Mouse (Mus musculus) heart, embryonic 12.5 days (tissue): ENCODE measurements around the gene Sgpp1. TPM values are rescaled to one million over a fixed set of nuclear protein-coding genes. Genes with fewer than 3 reads are reported as not detected.
A peak's percentile ranks its signal among the peaks of the same experiment; 100 is the strongest.

ENCODE experiments used
- ATAC-seq: fragments of 200-750 bp; cut with Nextera tagmentation; 2 replicates; pipeline ENCODE4 v1.8.0; 2017; ENCODE audit warnings: moderate TSS enrichment, moderate library complexity; ENCODE audit not compliant: insufficient number of reproducible peaks, low FRiP score
- H3K27ac ChIP-seq: fragments of 300-500 bp; sonication (generic); 2 replicates; pipeline ENCODE4 v1.5.1; 2016; ENCODE audit warnings: mild to moderate bottlenecking, moderate library complexity; ENCODE audit not compliant: poor library complexity, severe bottlenecking
- H3K27me3 ChIP-seq: fragments of 300-500 bp; sonication (generic); replicated peaks from 2 replicates; pipeline ENCODE4 v1.6.1; 2016; ENCODE audit warnings: mild to moderate bottlenecking, moderate library complexity
- H3K36me3 ChIP-seq: fragments of 300-500 bp; sonication (generic); 2 replicates; pipeline ENCODE4 v1.6.1; 2016; ENCODE audit warnings: mild to moderate bottlenecking, moderate library complexity
- H3K4me1 ChIP-seq: fragments of 300-500 bp; sonication (generic); replicated peaks from 2 replicates; pipeline ENCODE4 v1.6.1; 2016; ENCODE audit warnings: mild to moderate bottlenecking
- H3K4me2 ChIP-seq: fragments of 300-500 bp; sonication (generic); 2 replicates; pipeline ENCODE4 v1.6.1; 2016; ENCODE audit warnings: mild to moderate bottlenecking, moderate library complexity
- H3K4me3 ChIP-seq: fragments of 300-500 bp; sonication (generic); 2 replicates; pipeline ENCODE4 v1.5.1; 2016; ENCODE audit warnings: mild to moderate bottlenecking
- H3K9ac ChIP-seq: fragments of 300-500 bp; sonication (generic); 2 replicates; pipeline ENCODE4 v1.6.1; 2016; ENCODE audit warnings: mild to moderate bottlenecking, moderate library complexity
- H3K9me3 ChIP-seq: fragments of 300-500 bp; sonication (generic); replicated peaks from 2 replicates; pipeline ENCODE4 v1.6.1; 2016; ENCODE audit warnings: mild to moderate bottlenecking, moderate library complexity
- WGBS: fragments of 180-500 bp; shearing (Covaris S2); methylation state at CpG from one replicate; pipeline ENCODE4 v1.1.7; 2016; 5-methylcytosine and 5-hydroxymethylcytosine counted together
- polyA plus RNA-seq: library from polyadenylated mRNA; unstranded; fragments of >200 nt; fragmentation: Nextera tagmentation; extraction: Ambion mirVana; gene quantifications from 2 replicates; pipeline ENCODE4 v1.2.1, GENCODE M21; 2016

Gene Sgpp1
- polyA plus RNA-seq: 24.0 and 25.4 TPM in 2 replicates

- peak; percentile 90 for ATAC-seq
- Histone ChIP-seq H3K27ac (peak within 1 kb of the TSS; percentile 79), H3K27me3 (no peaks in the 10 kb centered on the region), H3K4me2 (peak within 1 kb of the TSS; percentile 98), H3K36me3 (no peaks in the 10 kb centered on the region), H3K9me3 (no peaks in the 10 kb centered on the region), H3K9ac (peak within 1 kb of the TSS; percentile 92), H3K4me1 (peaks cover 11% of the 10 kb centered on the region; the same call in 1 of the 2 replicates), H3K4me3 (peak within 1 kb of the TSS; percentile 76)
- under 1% methylated on average over 97 of the region's 105 CpGs for WGBS
These were observed at the start of gene Sgpp1 for GRCm38 (mm10) chr12:75735246-75736200. Gene Sgpp1 (minus strand): TSS chr12:75735729.

GRCm38 (mm10) chr12:75784271-75784751 is 48.8 kb upstream of the Sgpp1 start:
- Histone ChIP-seq H3K36me3 (no peaks in the 10 kb centered on the region), H3K4me1 (no peaks in the 10 kb centered on the region), H3K9me3 (peaks cover 9% of the 10 kb centered on the region; the same call in 1 of the 2 replicates), H3K9ac (no peak overlapping the region), H3K4me3 (no peak overlapping the region), H3K27ac (no peak overlapping the region), H3K4me2 (no peak overlapping the region), H3K27me3 (no peaks in the 10 kb centered on the region)
- no peak for ATAC-seq
- WGBS: 84% methylated on average over 2 of the region's 2 CpGs

GRCm38 (mm10) chr12:75781995-75782394 is 46.5 kb upstream of the Sgpp1 start:
- no peak overlapping the region for H3K27ac ChIP-seq
- no peak overlapping the region for H3K4me3 ChIP-seq
- H3K27me3 ChIP-seq: no peaks in the 10 kb centered on the region
- H3K4me1 ChIP-seq: no peaks in the 10 kb centered on the region
- WGBS: 64% methylated on average over 7 of the region's 7 CpGs
- H3K4me2 ChIP-seq: no peak overlapping the region
- no peaks in the 10 kb centered on the region for H3K36me3 ChIP-seq
- peaks cover 18% of the 10 kb centered on the region for H3K9me3 ChIP-seq
- no peak overlapping the region for H3K9ac ChIP-seq
- no peak for ATAC-seq

GRCm38 (mm10) chr12:75781445-75781844 is 45.9 kb upstream of the Sgpp1 start:
- Histone ChIP-seq H3K9ac (no peak overlapping the region), H3K4me1 (no peaks in the 10 kb centered on the region), H3K27ac (no peak overlapping the region), H3K4me2 (no peak overlapping the region), H3K36me3 (no peaks in the 10 kb centered on the region), H3K4me3 (no peak overlapping the region), H3K9me3 (peaks cover 18% of the 10 kb centered on the region), H3K27me3 (no peaks in the 10 kb centered on the region)
- no peak for ATAC-seq

GRCm38 (mm10) chr12:75772424-75773034 is 37.0 kb upstream of the Sgpp1 start:
- 25% methylated on average over 3 of the region's 3 CpGs for WGBS
- Histone ChIP-seq H3K36me3 (no peaks in the 10 kb centered on the region), H3K4me3 (no peak overlapping the region), H3K4me1 (peaks cover 5% of the 10 kb centered on the region), H3K27me3 (no peaks in the 10 kb centered on the region), H3K9ac (no peak overlapping the region), H3K4me2 (no peak overlapping the region), H3K27ac (no peak overlapping the region), H3K9me3 (0 out of 2 replicates have a peak, but pooled peaks cover 8% of the 10 kb centered on the region)
- no peak for ATAC-seq

- Histone ChIP-seq H3K4me1 (peaks cover 14% of the 10 kb centered on the region), H3K36me3 (no peaks in the 10 kb centered on the region), H3K27me3 (no peaks in the 10 kb centered on the region), H3K4me2 (no peak overlapping the region), H3K9me3 (0 out of 2 replicates have a peak, but pooled peaks cover 8% of the 10 kb centered on the region), H3K27ac (no peak overlapping the region), H3K9ac (no peak overlapping the region), H3K4me3 (no peak overlapping the region)
- no peak for ATAC-seq
- 12% methylated on average over 3 of the region's 3 CpGs for WGBS
These were observed 35.9 kb upstream of the Sgpp1 start for GRCm38 (mm10) chr12:75771410-75771809.

- no peaks in the 10 kb centered on the region for H3K27me3 ChIP-seq
- peak overlapping the region; percentile 71 for H3K27ac ChIP-seq
- 0 out of 2 replicates have a peak, but pooled peaks have one; percentile 10 for ATAC-seq
- H3K9ac ChIP-seq: no peak overlapping the region
- H3K4me2 ChIP-seq: no peak overlapping the region
- peaks cover 25% of the 10 kb centered on the region for H3K4me1 ChIP-seq
- 38% methylated on average over 8 of the region's 8 CpGs for WGBS
- no peaks in the 10 kb centered on the region for H3K9me3 ChIP-seq
- no peak overlapping the region for H3K4me3 ChIP-seq
- no peaks in the 10 kb centered on the region for H3K36me3 ChIP-seq
These were observed 31.4 kb upstream of the Sgpp1 start for GRCm38 (mm10) chr12:75766885-75767317.

- H3K27ac ChIP-seq: peak overlapping the region; percentile 74
- H3K4me3 ChIP-seq: no peak overlapping the region
- no peak for ATAC-seq
- H3K9ac ChIP-seq: no peak overlapping the region
- H3K9me3 ChIP-seq: no peaks in the 10 kb centered on the region
- 52% methylated on average over 6 of the region's 6 CpGs for WGBS
- no peaks in the 10 kb centered on the region for H3K27me3 ChIP-seq
- no peaks in the 10 kb centered on the region for H3K36me3 ChIP-seq
- H3K4me1 ChIP-seq: peaks cover 24% of the 10 kb centered on the region
- no peak overlapping the region for H3K4me2 ChIP-seq
These were observed 30.9 kb upstream of the Sgpp1 start for GRCm38 (mm10) chr12:75766395-75766794.

GRCm38 (mm10) chr12:75765751-75766150 is 30.2 kb upstream of the Sgpp1 start:
- H3K4me2 ChIP-seq: no peak overlapping the region; the same call in 1 of the 2 replicates
- H3K27ac ChIP-seq: peak overlapping the region; percentile 74
- 21% methylated on average over 3 of the region's 3 CpGs for WGBS

GRCm38 (mm10) chr12:75756387-75756786 is 20.9 kb upstream of the Sgpp1 start:
- H3K4me2 ChIP-seq: no peak overlapping the region
- 78% methylated on average over 2 of the region's 2 CpGs for WGBS
- H3K27me3 ChIP-seq: no peaks in the 10 kb centered on the region
- H3K27ac ChIP-seq: no peak overlapping the region
- H3K36me3 ChIP-seq: no peaks in the 10 kb centered on the region
- ATAC-seq: no peak
- H3K4me1 ChIP-seq: peaks cover 31% of the 10 kb centered on the region
- H3K9ac ChIP-seq: no peak overlapping the region
- H3K4me3 ChIP-seq: no peak overlapping the region
- H3K9me3 ChIP-seq: no peaks in the 10 kb centered on the region

More at GRCm38 (mm10) chr12:75765751-75766150, 30.2 kb upstream of the Sgpp1 start:
- ATAC-seq: 0 out of 2 replicates have a peak, but pooled peaks have one; percentile 29
- Histone ChIP-seq H3K4me3 (no peak overlapping the region), H3K4me1 (peaks cover 26% of the 10 kb centered on the region), H3K9ac (no peak overlapping the region), H3K27me3 (no peaks in the 10 kb centered on the region), H3K36me3 (no peaks in the 10 kb centered on the region), H3K9me3 (no peaks in the 10 kb centered on the region)

GRCm38 (mm10) chr12:75753730-75754129 is 18.2 kb upstream of the Sgpp1 start:
- WGBS: 85% methylated on average over 8 of the region's 8 CpGs
- no peaks in the 10 kb centered on the region for H3K9me3 ChIP-seq
- no peak overlapping the region for H3K4me3 ChIP-seq
- H3K4me2 ChIP-seq: no peak overlapping the region
- no peak for ATAC-seq
- H3K9ac ChIP-seq: no peak overlapping the region
- H3K36me3 ChIP-seq: no peaks in the 10 kb centered on the region
- peaks cover 11% of the 10 kb centered on the region for H3K4me1 ChIP-seq
- no peaks in the 10 kb centered on the region for H3K27me3 ChIP-seq
- no peak overlapping the region for H3K27ac ChIP-seq
